Mouse (Mus musculus) midbrain, postnatal 0 days (tissue): ENCODE measurements around the gene Tmem176a. TPM values are rescaled to one million over a fixed set of nuclear protein-coding genes. Genes with fewer than 3 reads are reported as not detected.

Experiments
- ATAC-seq: fragments of 200-750 bp; cut with Nextera tagmentation; 2 replicates; pipeline ENCODE4 v1.8.0; 2017; ENCODE audit warnings: moderate number of reproducible peaks, mild to moderate bottlenecking, moderate TSS enrichment, moderate library complexity; ENCODE audit not compliant: low FRiP score
- DNase-seq: peaks from one replicate; pipeline ENCODE4 v3.0.0-alpha.2; 2015; ENCODE audit warnings: low spot score
- H3K27ac ChIP-seq: fragments of 300-500 bp; sonication (generic); 2 replicates; pipeline ENCODE4 v1.5.1; 2014; ENCODE audit warnings: low read depth, mild to moderate bottlenecking, low read length, mixed read lengths
- H3K27me3 ChIP-seq: fragments of 300-500 bp; sonication (generic); 2 replicates; pipeline ENCODE4 v1.6.1; 2014; ENCODE audit warnings: low read length, control low read depth, mixed read lengths; ENCODE audit not compliant: insufficient read depth
- H3K36me3 ChIP-seq: fragments of 300-500 bp; sonication (generic); 2 replicates; pipeline ENCODE4 v1.6.1; 2014; ENCODE audit warnings: low read length, control low read depth, mixed read lengths; ENCODE audit not compliant: insufficient read depth
- H3K4me1 ChIP-seq: fragments of 300-500 bp; sonication (generic); 2 replicates; pipeline ENCODE4 v1.6.1; 2014; ENCODE audit warnings: mild to moderate bottlenecking, control low read depth, antibody characterized with exemption, low read length, mixed read lengths; ENCODE audit not compliant: insufficient read depth
- H3K4me2 ChIP-seq: fragments of 300-500 bp; sonication (generic); 2 replicates; pipeline ENCODE4 v1.6.1; 2014; ENCODE audit warnings: low read depth, mild to moderate bottlenecking, low read length, mixed read lengths; ENCODE audit not compliant: poor library complexity, severe bottlenecking
- H3K4me3 ChIP-seq: fragments of 300-500 bp; sonication (generic); 2 replicates; pipeline ENCODE4 v1.5.1; 2014; ENCODE audit warnings: low read depth, mild to moderate bottlenecking, low read length, moderate library complexity
- H3K9ac ChIP-seq: fragments of 300-500 bp; sonication (generic); replicated peaks from 2 replicates; pipeline ENCODE4 v1.6.1; 2014; ENCODE audit warnings: mild to moderate bottlenecking, low read length, moderate library complexity, mixed read lengths; ENCODE audit not compliant: poor library complexity, severe bottlenecking
- H3K9me3 ChIP-seq: fragments of 300-500 bp; sonication (generic); 2 replicates; pipeline ENCODE4 v1.6.1; 2016; ENCODE audit warnings: low read length, control low read depth
- CTCF ChIP-seq: IDR thresholded peaks from 2 replicates; pipeline ENCODE4 v1.5.1; 2016; ENCODE audit warnings: antibody characterized with exemption, mild to moderate bottlenecking
- WGBS: fragments of 180-500 bp; shearing (Covaris S2); extraction: QIAGEN DNeasy Blood & Tissue Kit; methylation state at CpG from one replicate; pipeline ENCODE4 v1.1.7; 2014; 5-methylcytosine and 5-hydroxymethylcytosine counted together
- polyA plus RNA-seq: library from polyadenylated mRNA; unstranded; fragments of >200 nt; fragmentation: Nextera tagmentation; extraction: Ambion mirVana; gene quantifications from 2 replicates; pipeline ENCODE4 v1.2.1, GENCODE M21; 2015
- total RNA-seq: library from RNA; depleted of rRNA; stranded (reverse); fragments of >200 nt; gene quantifications from 2 replicates; pipeline ENCODE4 v1.2.3, GENCODE M21; 2014

Gene Tmem176a
- total and polyA plus RNA-seq, 2 experiments from 2014 or later: 15.1 to 27.0 TPM

DNA sequence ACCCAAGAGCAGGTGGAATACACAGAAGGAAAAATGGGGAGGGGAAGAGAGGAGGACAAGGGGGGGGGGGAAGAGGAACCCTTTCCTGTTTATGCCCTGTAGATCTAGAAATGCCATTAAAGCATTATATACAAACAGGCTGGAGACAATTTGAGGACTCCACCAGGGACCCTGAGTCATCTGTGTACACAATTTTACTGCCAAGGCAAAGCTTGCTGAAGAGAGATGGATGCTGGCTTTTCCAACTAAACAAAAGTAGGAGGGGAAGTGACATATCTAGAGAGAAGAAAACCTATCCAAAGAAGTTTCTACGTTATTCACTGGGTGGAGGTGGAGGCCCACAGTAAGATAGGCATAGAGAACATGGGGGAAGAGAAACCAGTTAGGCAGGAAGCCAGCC is 10.5 kb upstream of the Tmem176a start:
- Histone ChIP-seq H3K9ac (no peak overlapping the region), H3K9me3 (no peaks in the 10 kb centered on the region), H3K4me2 (no peak overlapping the region), H3K27ac (no peak overlapping the region), H3K4me3 (no peak overlapping the region), H3K27me3 (no peaks in the 10 kb centered on the region), H3K4me1 (no peaks in the 10 kb centered on the region), H3K36me3 (no peaks in the 10 kb centered on the region; the same call in 1 of the 2 replicates)
- no peak for TF ChIP-seq CTCF
- ATAC-seq (no peak), DNase-seq (no peak)
- 69% methylated on average over 1 of the region's 1 CpGs for WGBS

GRCm38 (mm10) chr6:48831141-48831540 is 9.6 kb upstream of the Tmem176a start:
- TF ChIP-seq CTCF: no peak
- DNase-seq (no peak), ATAC-seq (no peak)
- no peaks in the 10 kb centered on the region for H3K27me3 ChIP-seq
- H3K4me3 ChIP-seq: no peak overlapping the region
- no peaks in the 10 kb centered on the region for H3K4me1 ChIP-seq
- no peak overlapping the region for H3K27ac ChIP-seq
- H3K4me2 ChIP-seq: no peak overlapping the region
- no peak overlapping the region for H3K9ac ChIP-seq
- no peaks in the 10 kb centered on the region for H3K9me3 ChIP-seq
- no peaks in the 10 kb centered on the region; the same call in 1 of the 2 replicates for H3K36me3 ChIP-seq
- WGBS: 89% methylated on average over 5 of the region's 5 CpGs

GRCm38 (mm10) chr6:48832426-48832825 is 8.3 kb upstream of the Tmem176a start:
- Histone ChIP-seq H3K27ac (no peak overlapping the region), H3K4me2 (no peak overlapping the region), H3K27me3 (no peaks in the 10 kb centered on the region), H3K4me1 (no peaks in the 10 kb centered on the region), H3K9ac (no peak overlapping the region), H3K4me3 (no peak overlapping the region), H3K9me3 (no peaks in the 10 kb centered on the region), H3K36me3 (no peaks in the 10 kb centered on the region; the same call in 1 of the 2 replicates)
- ATAC-seq: no peak
- no peak for DNase-seq
- no peak for TF ChIP-seq CTCF
- 100% methylated on average over 1 of the region's 1 CpGs for WGBS

DNA sequence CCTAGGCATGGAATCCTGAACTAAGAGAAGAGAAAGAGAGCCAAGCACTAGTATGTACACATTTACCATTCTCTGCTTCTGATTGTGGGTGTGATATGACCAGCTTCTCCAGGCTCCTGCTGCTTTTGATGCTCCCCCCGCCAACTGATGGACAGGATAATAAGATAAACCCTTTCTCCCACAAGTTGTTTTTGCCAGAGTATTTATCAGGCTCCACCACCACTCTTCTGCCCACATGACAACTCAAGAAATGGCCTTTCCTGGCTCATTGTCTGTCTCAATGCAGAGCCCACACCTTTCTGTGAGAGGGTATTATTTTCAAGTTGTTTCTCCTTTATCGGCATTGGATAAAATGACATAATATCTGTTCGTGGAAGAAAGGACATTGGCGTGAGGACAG is 7.2 kb upstream of the Tmem176a start:
- no peak for TF ChIP-seq CTCF
- DNase-seq: no peak
- H3K4me2 ChIP-seq: no peak overlapping the region
- no peak overlapping the region for H3K27ac ChIP-seq
- H3K36me3 ChIP-seq: no peaks in the 10 kb centered on the region; the same call in 1 of the 2 replicates
- no peaks in the 10 kb centered on the region for H3K4me1 ChIP-seq
- WGBS: 95% methylated on average over 4 of the region's 4 CpGs
- no peak overlapping the region for H3K9ac ChIP-seq
- H3K9me3 ChIP-seq: no peaks in the 10 kb centered on the region
- no peak for ATAC-seq
- H3K27me3 ChIP-seq: no peaks in the 10 kb centered on the region
- H3K4me3 ChIP-seq: no peak overlapping the region

DNA sequence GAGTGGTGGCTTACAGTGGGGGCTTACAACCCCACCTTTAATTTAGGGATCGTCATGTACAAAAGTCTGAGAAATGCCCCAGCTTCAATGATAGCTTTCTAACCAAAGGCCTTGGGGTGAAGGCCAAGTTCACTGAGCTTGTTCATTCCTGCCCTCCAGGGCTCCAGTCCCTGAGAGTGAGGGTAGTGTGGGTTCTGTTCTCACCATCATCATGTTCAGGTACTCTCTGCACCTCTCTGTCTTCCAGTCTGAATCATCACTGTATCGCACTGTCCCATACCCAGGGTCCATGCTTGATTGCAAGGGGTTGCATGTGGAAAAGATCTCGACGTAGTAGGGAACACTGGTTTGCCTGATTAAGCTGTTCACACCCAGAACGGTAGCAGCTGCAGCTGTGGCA is 5.5 kb upstream of the Tmem176a start:
- H3K9ac ChIP-seq: no peak overlapping the region
- WGBS: 93% methylated on average over 5 of the region's 5 CpGs
- no peak overlapping the region for H3K27ac ChIP-seq
- DNase-seq (no peak), ATAC-seq (no peak)
- H3K4me1 ChIP-seq: no peaks in the 10 kb centered on the region
- H3K4me3 ChIP-seq: no peak overlapping the region
- H3K9me3 ChIP-seq: no peaks in the 10 kb centered on the region
- H3K27me3 ChIP-seq: no peaks in the 10 kb centered on the region
- no peaks in the 10 kb centered on the region; the same call in 1 of the 2 replicates for H3K36me3 ChIP-seq
- no peak overlapping the region for H3K4me2 ChIP-seq
- TF ChIP-seq CTCF: no peak

- no peak overlapping the region for H3K9ac ChIP-seq
- no peaks in the 10 kb centered on the region for H3K4me1 ChIP-seq
- DNase-seq: no peak
- no peak overlapping the region for H3K27ac ChIP-seq
- no peak for ATAC-seq
- no peak for TF ChIP-seq CTCF
- no peaks in the 10 kb centered on the region for H3K27me3 ChIP-seq
- WGBS: 92% methylated on average over 5 of the region's 5 CpGs
- H3K4me3 ChIP-seq: no peak overlapping the region
- H3K4me2 ChIP-seq: no peak overlapping the region
- H3K9me3 ChIP-seq: no peaks in the 10 kb centered on the region
- H3K36me3 ChIP-seq: no peaks in the 10 kb centered on the region; the same call in 1 of the 2 replicates
Measured at GRCm38 (mm10) chr6:48836146-48836545, 4.6 kb upstream of the Tmem176a start.
